Mouse (Mus musculus) megakaryocyte progenitor cell, adult 5-6 weeks (primary cell): ENCODE data around the gene Mup22. TPM values are rescaled to one million over a fixed set of nuclear protein-coding genes. Genes with fewer than 3 reads are reported as not detected.
"Not testable (repeated sequence)": the region's sequence is repeated elsewhere in the genome, so short reads cannot be mapped to it uniquely, and the experiment has no call there.

ENCODE experiments used
- ATAC-seq: replicated peaks from 2 replicates; pipeline ENCODE4 v1.8.0; 2016; ENCODE audit warnings: mild to moderate bottlenecking, moderate TSS enrichment, inconsistent platforms; ENCODE audit not compliant: poor library complexity
- total RNA-seq, 2 experiments: library from RNA; stranded (forward) in 1 of 2; stranded (reverse) in 1 of 2; fragments of 157-497, 149-512 nt in 1 of 2; fragments of 200-1000 nt in 1 of 2; gene quantifications; 2 replicates each; pipeline versions ENCODE4 v1.2.3 to v1.2.4; 2015 to 2017

Mup22 gene
- total RNA-seq (2015) (not detected in 2 replicates), total RNA-seq (2017) (not detected in 2 replicates)

GRCm38 (mm10) chr4:60821363-60821762, at the start of gene Mup22:
Mup22 (minus strand) TSS chr4:60821463.
- not testable (repeated sequence) for ATAC-seq

- ATAC-seq = not testable (repeated sequence)
Measured at GRCm38 (mm10) chr4:60840889-60841288, 19.6 kb upstream of the Mup22 start.

Other genes with a start within 250 kb of the Mup22 start
- gene Mup10, start 239.3 kb downstream of the Mup22 start, total RNA-seq (2015) = not detected in 2 replicates
- gene Mup10, start 239.3 kb downstream of the Mup22 start, total RNA-seq (2017) = not detected in 2 replicates
- gene Mup11, start 159.1 kb downstream of the Mup22 start, total RNA-seq (2015) = not detected in 2 replicates
- not detected in 2 replicates for gene Mup11, start 159.1 kb downstream of the Mup22 start, total RNA-seq (2017)
- gene Mup12, start 80.1 kb downstream of the Mup22 start, total RNA-seq (2015) = not detected in 2 replicates
- gene Mup12, start 80.1 kb downstream of the Mup22 start, total RNA-seq (2017) = not detected in 2 replicates